Mouse (Mus musculus) liver, adult 2 months (tissue): Measurements from ENCODE around the gene Olfr1443. TPM values are rescaled to one million over a fixed set of nuclear protein-coding genes. Genes with fewer than 3 reads are reported as not detected.
"Not testable (repeated sequence)": the region's sequence is repeated elsewhere in the genome, so short reads cannot be mapped to it uniquely, and the experiment has no call there.

Experiments used
- DNase-seq: peaks from one replicate; pipeline ENCODE4 v3.0.0-alpha.2; 2011; ENCODE audit warnings: low read depth, low spot score; ENCODE audit errors: extremely low read depth
- H3K27ac ChIP-seq: fragments of 200-500 bp; replicated peaks from 2 replicates; pipeline ENCODE4 v1.5.1; 2012; ENCODE audit warnings: low read depth, mild to moderate bottlenecking, control low read depth, inconsistent platforms, low read length; ENCODE audit not compliant: insufficient read depth
- H3K27me3 ChIP-seq: fragments of 200-500 bp; 2 replicates; pipeline ENCODE4 v1.6.1; 2012; ENCODE audit warnings: mild to moderate bottlenecking, moderate library complexity, low read length, inconsistent platforms; ENCODE audit not compliant: control insufficient read depth, insufficient read depth
- H3K36me3 ChIP-seq: fragments of 200-500 bp; 2 replicates; pipeline ENCODE4 v1.6.1; 2012; ENCODE audit warnings: low read length, inconsistent platforms; ENCODE audit not compliant: control insufficient read depth, insufficient read depth
- H3K4me1 ChIP-seq: fragments of 200-500 bp; 2 replicates; pipeline ENCODE4 v1.6.1; 2011; ENCODE audit warnings: low read length; ENCODE audit not compliant: control insufficient read depth, insufficient read depth
- H3K4me3 ChIP-seq: fragments of 200-500 bp; 2 replicates; pipeline ENCODE4 v1.5.1; 2011; ENCODE audit warnings: low read depth, mild to moderate bottlenecking, control low read depth, low read length, moderate library complexity; ENCODE audit not compliant: insufficient read depth
- H3K79me2 ChIP-seq: fragments of 200-500 bp; 2 replicates; pipeline ENCODE4 v1.6.1; 2012; ENCODE audit warnings: inconsistent platforms, mild to moderate bottlenecking, low read length, moderate library complexity; ENCODE audit not compliant: control insufficient read depth, insufficient read depth
- H3K9ac ChIP-seq: fragments of 200-500 bp; 2 replicates; pipeline ENCODE4 v1.6.1; 2012; ENCODE audit warnings: low read depth, mild to moderate bottlenecking, control low read depth, inconsistent platforms, low read length
- CTCF ChIP-seq: fragments of 200-500 bp; IDR thresholded peaks from 2 replicates; pipeline ENCODE4 v1.5.1; 2011; ENCODE audit warnings: low read depth, low read length, control low read depth
- POLR2A ChIP-seq: fragments of 200-500 bp; IDR thresholded peaks from 2 replicates; pipeline ENCODE4 v1.6.1; 2011; ENCODE audit warnings: low read length, control low read depth; ENCODE audit not compliant: insufficient read depth; ENCODE audit errors: extremely low read depth
- WGBS: fragments of 180-500 bp; shearing (Covaris S2); methylation state at CpG from one replicate; pipeline ENCODE4 v1.1.7; 2018; 5-methylcytosine and 5-hydroxymethylcytosine counted together
- polyA plus RNA-seq: library from polyadenylated mRNA; depleted of rRNA; stranded (reverse); fragments of >200 nt; gene quantifications from 2 replicates; pipeline ENCODE4 v1.2.3, GENCODE M21; 2012
- total RNA-seq: library from RNA; depleted of rRNA; stranded (reverse); fragments of >200 nt; gene quantifications from 2 replicates; pipeline ENCODE4 v1.2.3, GENCODE M21; 2014

The Olfr1443 gene
- total and polyA plus RNA-seq, 2 experiments, result 0.05 to 0.09 TPM

DNA sequence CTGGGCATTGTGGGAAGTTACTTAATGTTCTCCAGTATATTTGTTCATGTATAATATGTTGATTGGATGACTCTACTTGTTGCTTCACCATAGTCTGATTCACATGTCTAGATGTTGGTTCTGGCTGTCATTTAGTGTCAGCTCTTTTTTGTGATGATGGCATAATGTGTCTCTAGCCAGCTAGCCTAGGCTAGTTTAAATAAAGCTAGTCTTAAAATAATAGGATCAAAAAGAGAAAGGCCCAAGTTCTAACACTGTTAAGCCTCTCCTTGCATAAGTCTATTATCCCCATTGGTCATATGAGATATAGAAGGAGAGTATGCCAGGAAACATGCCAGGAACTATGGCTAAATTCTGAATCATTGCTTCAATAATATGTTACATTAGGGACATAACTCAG is 28.4 kb upstream of the Olfr1443 start:
- peaks cover 68% of the 10 kb centered on the region for H3K36me3 ChIP-seq
- no peak overlapping the region for H3K9ac ChIP-seq
- H3K27ac ChIP-seq, result no peak overlapping the region
- no peaks in the 10 kb centered on the region for H3K79me2 ChIP-seq
- H3K27me3 ChIP-seq, result no peaks in the 10 kb centered on the region
- H3K4me3 ChIP-seq, result no peak overlapping the region
- no peak for TF ChIP-seq CTCF
- TF ChIP-seq POLR2A, result no peak
- peaks cover 1% of the 10 kb centered on the region; the same call in 1 of the 2 replicates for H3K4me1 ChIP-seq
- no peak for DNase-seq

DNA sequence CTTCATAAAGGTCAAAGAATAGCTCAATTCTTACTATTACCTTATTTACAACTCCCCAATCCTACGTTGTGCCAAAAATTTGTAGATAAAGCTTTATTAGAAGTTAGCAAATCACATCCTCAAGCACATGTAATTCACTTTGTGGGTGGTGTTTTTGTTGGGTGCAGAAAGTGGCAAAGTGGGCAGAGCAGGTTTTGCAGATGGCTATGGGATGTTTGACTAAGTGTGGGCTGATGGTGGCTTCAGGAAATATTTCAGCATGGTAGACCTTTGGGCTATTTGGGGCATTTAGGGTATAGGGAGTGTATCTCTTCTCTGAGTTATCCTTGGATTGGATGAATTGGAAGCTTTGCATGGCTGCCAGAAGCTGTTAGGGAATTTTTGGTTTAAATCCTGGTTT is 11.8 kb upstream of the Olfr1443 start:
- H3K27me3 ChIP-seq, result no peaks in the 10 kb centered on the region
- peaks cover 7% of the 10 kb centered on the region; the same call in 1 of the 2 replicates for H3K4me1 ChIP-seq
- H3K36me3 ChIP-seq, result no peaks in the 10 kb centered on the region
- TF ChIP-seq CTCF (no peak), POLR2A (no peak)
- H3K9ac ChIP-seq, result no peak overlapping the region
- H3K27ac ChIP-seq, result no peak overlapping the region
- no peaks in the 10 kb centered on the region for H3K79me2 ChIP-seq
- 79% methylated on average over 1 of the region's 1 CpGs for WGBS
- no peak overlapping the region for H3K4me3 ChIP-seq
- no peak for DNase-seq

DNA sequence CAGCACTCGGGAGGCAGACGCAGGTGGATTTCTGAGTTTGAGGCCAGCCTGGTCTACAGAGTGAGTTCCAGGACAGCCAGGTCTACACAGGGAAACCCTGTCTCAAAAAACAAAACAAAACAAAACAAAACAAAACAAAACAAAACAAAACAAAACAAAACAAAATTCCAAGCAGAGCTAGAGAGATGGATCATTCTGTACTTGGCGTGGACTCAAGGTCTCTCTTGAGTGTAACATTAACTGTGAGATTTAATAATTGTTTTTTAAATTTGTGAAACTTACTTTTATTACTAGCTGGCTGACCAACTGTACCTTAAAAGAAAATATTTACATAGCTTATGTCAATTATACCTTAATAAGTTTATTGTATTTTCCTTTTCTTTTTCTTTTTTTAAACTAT is 9.3 kb upstream of the Olfr1443 start:
- H3K4me1 ChIP-seq, result peaks cover 11% of the 10 kb centered on the region; the same call in 1 of the 2 replicates
- not testable (repeated sequence) for H3K27ac ChIP-seq, DNase-seq, H3K27me3 ChIP-seq, H3K36me3 ChIP-seq, H3K9ac ChIP-seq, H3K79me2 ChIP-seq, H3K4me3 ChIP-seq
- WGBS, result 92% methylated on average over 3 of the region's 3 CpGs

DNA sequence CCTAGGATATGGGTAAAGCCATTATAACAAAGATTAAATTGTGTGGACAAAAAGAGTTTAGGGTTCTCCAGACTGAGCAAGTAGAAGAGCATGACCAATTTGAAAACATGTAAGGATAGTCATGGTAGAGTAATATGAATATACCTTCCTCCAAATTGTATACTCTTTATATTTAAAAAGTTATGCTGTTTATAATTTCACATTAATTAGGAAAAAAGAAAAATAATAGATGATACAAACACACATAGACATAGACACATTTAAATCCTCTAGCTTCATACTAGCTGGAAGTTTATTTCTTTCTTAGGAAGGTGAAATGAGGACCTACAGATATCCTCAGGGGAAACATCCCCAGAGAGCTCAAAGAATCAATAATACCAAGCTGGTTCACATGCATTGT is 7.8 kb upstream of the Olfr1443 start, which contains the start of gene Olfr1442:
Olfr1442 (plus strand) TSS at position 301 of the 400 bp plus-strand sequence.
- Histone ChIP-seq H3K36me3 (no peaks in the 10 kb centered on the region), H3K4me3 (no peak within 1 kb of the TSS), H3K4me1 (peaks cover 11% of the 10 kb centered on the region; the same call in 1 of the 2 replicates), H3K79me2 (no peaks in the 10 kb centered on the region), H3K9ac (no peak within 1 kb of the TSS), H3K27me3 (no peaks in the 10 kb centered on the region), H3K27ac (peak within 1 kb of the TSS; percentile 84)
- DNase-seq, result no peak
- TF ChIP-seq CTCF (no peak), POLR2A (no peak)

DNA sequence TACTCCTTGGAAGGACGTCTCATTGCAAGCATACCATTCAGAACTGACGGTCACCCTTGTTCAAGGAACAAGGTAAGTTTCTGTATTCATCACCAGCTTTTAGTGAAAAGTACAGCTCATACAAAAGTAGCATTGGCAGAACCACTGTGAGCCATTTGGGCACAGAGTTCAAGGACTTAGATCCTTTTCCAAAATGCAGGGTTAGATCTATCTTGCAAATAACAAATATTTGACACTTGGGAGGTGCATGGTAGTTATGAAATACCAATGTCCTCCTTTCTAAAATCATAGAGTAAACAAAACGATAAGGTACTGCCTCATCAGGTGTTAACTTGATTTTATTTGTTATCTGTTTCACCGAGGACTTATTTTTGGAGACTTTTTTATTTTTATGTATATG is 6.9 kb upstream of the Olfr1443 start:
- no peak for TF ChIP-seq POLR2A
- TF ChIP-seq CTCF, result no peak
- Histone ChIP-seq H3K4me3 (no peak overlapping the region), H3K27ac (peak overlapping the region; percentile 84), H3K36me3 (no peaks in the 10 kb centered on the region), H3K9ac (no peak overlapping the region), H3K4me1 (peaks cover 11% of the 10 kb centered on the region; the same call in 1 of the 2 replicates), H3K27me3 (no peaks in the 10 kb centered on the region), H3K79me2 (no peaks in the 10 kb centered on the region)
- 31% methylated on average over 4 of the region's 4 CpGs for WGBS
- DNase-seq, result peak; percentile 97

DNA sequence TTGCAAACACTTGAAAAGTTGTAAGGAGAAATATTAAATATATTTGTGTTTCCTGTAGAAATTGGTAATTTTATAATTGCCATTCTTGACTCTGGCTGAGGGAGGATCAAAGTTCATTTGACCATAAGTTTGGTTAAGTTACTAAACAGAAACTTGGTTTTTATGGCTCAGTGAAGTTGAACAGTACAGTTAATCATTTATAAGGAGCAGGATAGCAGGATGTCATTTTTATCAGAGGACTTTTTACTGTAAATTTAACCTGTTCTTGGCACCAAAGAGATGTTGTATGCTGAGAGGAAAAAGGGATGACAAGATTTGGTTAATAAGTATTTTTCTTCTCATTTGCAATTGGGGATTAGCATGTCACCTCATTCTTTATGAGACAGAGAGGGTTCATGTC is 6.7 kb downstream of the Olfr1443 start:
- H3K36me3 ChIP-seq, result no peaks in the 10 kb centered on the region
- TF ChIP-seq CTCF (no peak), POLR2A (no peak)
- peak; percentile 90 for DNase-seq
- peaks cover 2% of the 10 kb centered on the region; the same call in 1 of the 2 replicates for H3K4me1 ChIP-seq
- H3K9ac ChIP-seq, result no peak overlapping the region
- H3K4me3 ChIP-seq, result no peak overlapping the region
- no peaks in the 10 kb centered on the region for H3K79me2 ChIP-seq
- no peak overlapping the region for H3K27ac ChIP-seq
- H3K27me3 ChIP-seq, result no peaks in the 10 kb centered on the region
